Mouse (Mus musculus): ENCODE measurements around the gene Krtap15. TPM values are rescaled to one million over a fixed set of nuclear protein-coding genes. Genes with fewer than 3 reads are reported as not detected.

Krtap15 gene
- polyA plus RNA-seq (2015; fragmentation: Nextera tagmentation; extraction: Ambion mirVana) = not detected in 2 replicates

- Histone ChIP-seq H3K27ac (ENCODE audit: low read length) (no peak within 1 kb of the TSS), H3K4me3 (replicated peaks; ENCODE audit: low read length) (no peak within 1 kb of the TSS), H3K9ac (ENCODE audit: low read length) (no peak within 1 kb of the TSS), H3K4me1 (ENCODE audit: control insufficient read depth, insufficient read depth, low read length) (no peaks in the 10 kb centered on the region), H3K9me3 (replicated peaks; ENCODE audit: control insufficient read depth, low read length) (no peaks in the 10 kb centered on the region), H3K27me3 (ENCODE audit: control insufficient read depth, insufficient read depth, low read length) (no peaks in the 10 kb centered on the region), H3K36me3 (ENCODE audit: control insufficient read depth, insufficient read depth, low read length) (no peaks in the 10 kb centered on the region), H3K4me2 (ENCODE audit: low read depth, low read length) (no peak within 1 kb of the TSS)
- WGBS = 81% methylated on average over 3 of the region's 3 CpGs
- ATAC-seq (ENCODE audit: insufficient read depth, low FRiP score) = no peak
These were observed at the start of gene Krtap15 for GRCm38 (mm10) chr16:88820066-88820465. Gene Krtap15, plus strand, starts transcription at chr16:88820215.

GRCm38 (mm10) chr16:88774106-88774505 is 45.9 kb upstream of the Krtap15 start, which contains the start of gene 2310057N15Rik:
Gene 2310057N15Rik, minus strand, starts transcription at chr16:88774206.
- H3K27ac ChIP-seq (ENCODE audit: low read length) = no peak within 1 kb of the TSS
- no peaks in the 10 kb centered on the region for H3K27me3 ChIP-seq (ENCODE audit: control insufficient read depth, insufficient read depth, low read length)
- H3K36me3 ChIP-seq (ENCODE audit: control insufficient read depth, insufficient read depth, low read length) = no peaks in the 10 kb centered on the region
- no peak for ATAC-seq (ENCODE audit: insufficient read depth, low FRiP score)
- H3K4me3 ChIP-seq (replicated peaks; ENCODE audit: low read length) = no peak within 1 kb of the TSS
- no peak within 1 kb of the TSS for H3K4me2 ChIP-seq (ENCODE audit: low read depth, low read length)
- no peaks in the 10 kb centered on the region for H3K9me3 ChIP-seq (replicated peaks; ENCODE audit: control insufficient read depth, low read length)
- H3K9ac ChIP-seq (ENCODE audit: low read length) = no peak within 1 kb of the TSS
- no peaks in the 10 kb centered on the region for H3K4me1 ChIP-seq (ENCODE audit: control insufficient read depth, insufficient read depth, low read length)
- WGBS = 86% methylated on average over 2 of the region's 2 CpGs

GRCm38 (mm10) chr16:88777596-88777995 is 42.4 kb upstream of the Krtap15 start, which contains the start of gene Gm5965:
Gene Gm5965, plus strand, starts transcription at chr16:88777896.
- H3K4me1 ChIP-seq (ENCODE audit: control insufficient read depth, insufficient read depth, low read length) = no peaks in the 10 kb centered on the region
- 82% methylated on average over 5 of the region's 6 CpGs for WGBS
- no peak within 1 kb of the TSS for H3K4me2 ChIP-seq (ENCODE audit: low read depth, low read length)
- H3K9me3 ChIP-seq (replicated peaks; ENCODE audit: control insufficient read depth, low read length) = no peaks in the 10 kb centered on the region
- no peak for ATAC-seq (ENCODE audit: insufficient read depth, low FRiP score)
- H3K27ac ChIP-seq (ENCODE audit: low read length) = no peak within 1 kb of the TSS
- no peak within 1 kb of the TSS for H3K4me3 ChIP-seq (replicated peaks; ENCODE audit: low read length)
- H3K36me3 ChIP-seq (ENCODE audit: control insufficient read depth, insufficient read depth, low read length) = no peaks in the 10 kb centered on the region
- H3K9ac ChIP-seq (ENCODE audit: low read length) = no peak within 1 kb of the TSS
- H3K27me3 ChIP-seq (ENCODE audit: control insufficient read depth, insufficient read depth, low read length) = no peaks in the 10 kb centered on the region

- Histone ChIP-seq H3K9ac (ENCODE audit: low read length) (no peak overlapping the region), H3K4me1 (ENCODE audit: control insufficient read depth, insufficient read depth, low read length) (no peaks in the 10 kb centered on the region), H3K4me3 (replicated peaks; ENCODE audit: low read length) (no peak overlapping the region), H3K27me3 (ENCODE audit: control insufficient read depth, insufficient read depth, low read length) (no peaks in the 10 kb centered on the region), H3K4me2 (ENCODE audit: low read depth, low read length) (no peak overlapping the region), H3K9me3 (replicated peaks; ENCODE audit: control insufficient read depth, low read length) (no peaks in the 10 kb centered on the region), H3K27ac (ENCODE audit: low read length) (no peak overlapping the region), H3K36me3 (ENCODE audit: control insufficient read depth, insufficient read depth, low read length) (no peaks in the 10 kb centered on the region)
- no peak for ATAC-seq (ENCODE audit: insufficient read depth, low FRiP score)
- WGBS = 81% methylated on average over 2 of the region's 2 CpGs
These were observed 33.2 kb upstream of the Krtap15 start for GRCm38 (mm10) chr16:88786786-88787185.

- no peak for ATAC-seq (ENCODE audit: insufficient read depth, low FRiP score)
- H3K27me3 ChIP-seq (ENCODE audit: control insufficient read depth, insufficient read depth, low read length) = no peaks in the 10 kb centered on the region
- no peaks in the 10 kb centered on the region for H3K36me3 ChIP-seq (ENCODE audit: control insufficient read depth, insufficient read depth, low read length)
- H3K4me1 ChIP-seq (ENCODE audit: control insufficient read depth, insufficient read depth, low read length) = no peaks in the 10 kb centered on the region
- no peak within 1 kb of the TSS for H3K27ac ChIP-seq (ENCODE audit: low read length)
- H3K9ac ChIP-seq (ENCODE audit: low read length) = no peak within 1 kb of the TSS
- WGBS = 76% methylated on average over 2 of the region's 2 CpGs
- no peak within 1 kb of the TSS for H3K4me2 ChIP-seq (ENCODE audit: low read depth, low read length)
- no peaks in the 10 kb centered on the region for H3K9me3 ChIP-seq (replicated peaks; ENCODE audit: control insufficient read depth, low read length)
- no peak within 1 kb of the TSS for H3K4me3 ChIP-seq (replicated peaks; ENCODE audit: low read length)
These were observed 8.2 kb upstream of the Krtap15 start, which contains the start of gene Gm20741 for GRCm38 (mm10) chr16:88811827-88812226. Gene Gm20741, minus strand, starts transcription at chr16:88812220.

GRCm38 (mm10) chr16:88823736-88824135 is 3.7 kb downstream of the Krtap15 start:
- Histone ChIP-seq H3K27me3 (ENCODE audit: control insufficient read depth, insufficient read depth, low read length) (no peaks in the 10 kb centered on the region), H3K4me3 (replicated peaks; ENCODE audit: low read length) (no peak overlapping the region), H3K9ac (ENCODE audit: low read length) (no peak overlapping the region), H3K27ac (ENCODE audit: low read length) (no peak overlapping the region), H3K4me2 (ENCODE audit: low read depth, low read length) (no peak overlapping the region), H3K36me3 (ENCODE audit: control insufficient read depth, insufficient read depth, low read length) (no peaks in the 10 kb centered on the region), H3K4me1 (ENCODE audit: control insufficient read depth, insufficient read depth, low read length) (no peaks in the 10 kb centered on the region), H3K9me3 (replicated peaks; ENCODE audit: control insufficient read depth, low read length) (no peaks in the 10 kb centered on the region)
- no peak for ATAC-seq (ENCODE audit: insufficient read depth, low FRiP score)
- WGBS = 81% methylated on average over 3 of the region's 3 CpGs

- Histone ChIP-seq H3K4me3 (replicated peaks; ENCODE audit: low read length) (no peak within 1 kb of the TSS), H3K9ac (ENCODE audit: low read length) (no peak within 1 kb of the TSS), H3K4me1 (ENCODE audit: control insufficient read depth, insufficient read depth, low read length) (no peaks in the 10 kb centered on the region), H3K36me3 (ENCODE audit: control insufficient read depth, insufficient read depth, low read length) (no peaks in the 10 kb centered on the region), H3K27me3 (ENCODE audit: control insufficient read depth, insufficient read depth, low read length) (no peaks in the 10 kb centered on the region), H3K9me3 (replicated peaks; ENCODE audit: control insufficient read depth, low read length) (no peaks in the 10 kb centered on the region), H3K27ac (ENCODE audit: low read length) (no peak within 1 kb of the TSS), H3K4me2 (ENCODE audit: low read depth, low read length) (no peak within 1 kb of the TSS)
- 84% methylated on average over 9 of the region's 9 CpGs for WGBS
- no peak for ATAC-seq (ENCODE audit: insufficient read depth, low FRiP score)
These were observed 6.2 kb downstream of the Krtap15 start, which contains the start of gene Krtap14 for GRCm38 (mm10) chr16:88826095-88826652. Gene Krtap14, minus strand, starts transcription at chr16:88826145.

GRCm38 (mm10) chr16:88826978-88827377 is 7.0 kb downstream of the Krtap15 start:
- no peaks in the 10 kb centered on the region for H3K36me3 ChIP-seq (ENCODE audit: control insufficient read depth, insufficient read depth, low read length)
- 63% methylated on average over 3 of the region's 3 CpGs for WGBS
- H3K9me3 ChIP-seq (replicated peaks; ENCODE audit: control insufficient read depth, low read length) = no peaks in the 10 kb centered on the region
- no peak for ATAC-seq (ENCODE audit: insufficient read depth, low FRiP score)
- no peak overlapping the region for H3K4me3 ChIP-seq (replicated peaks; ENCODE audit: low read length)
- H3K9ac ChIP-seq (ENCODE audit: low read length) = no peak overlapping the region
- no peaks in the 10 kb centered on the region for H3K4me1 ChIP-seq (ENCODE audit: control insufficient read depth, insufficient read depth, low read length)
- no peak overlapping the region for H3K27ac ChIP-seq (ENCODE audit: low read length)
- H3K4me2 ChIP-seq (ENCODE audit: low read depth, low read length) = no peak overlapping the region
- H3K27me3 ChIP-seq (ENCODE audit: control insufficient read depth, insufficient read depth, low read length) = no peaks in the 10 kb centered on the region

- no peak overlapping the region for H3K27ac ChIP-seq (ENCODE audit: low read length)
- H3K4me1 ChIP-seq (ENCODE audit: control insufficient read depth, insufficient read depth, low read length) = no peaks in the 10 kb centered on the region
- no peak overlapping the region for H3K4me2 ChIP-seq (ENCODE audit: low read depth, low read length)
- no peak overlapping the region for H3K9ac ChIP-seq (ENCODE audit: low read length)
- H3K36me3 ChIP-seq (ENCODE audit: control insufficient read depth, insufficient read depth, low read length) = no peaks in the 10 kb centered on the region
- no peak for ATAC-seq (ENCODE audit: insufficient read depth, low FRiP score)
- 91% methylated on average over 1 of the region's 1 CpGs for WGBS
- H3K9me3 ChIP-seq (replicated peaks; ENCODE audit: control insufficient read depth, low read length) = no peaks in the 10 kb centered on the region
- no peaks in the 10 kb centered on the region for H3K27me3 ChIP-seq (ENCODE audit: control insufficient read depth, insufficient read depth, low read length)
- no peak overlapping the region for H3K4me3 ChIP-seq (replicated peaks; ENCODE audit: low read length)
These were observed 27.3 kb downstream of the Krtap15 start for GRCm38 (mm10) chr16:88847363-88847762.

Measured in stomach, embryonic 16.5 days (tissue).